ENCODE assay signal across 23 mouse cellular contexts in the genomic region with DNA sequence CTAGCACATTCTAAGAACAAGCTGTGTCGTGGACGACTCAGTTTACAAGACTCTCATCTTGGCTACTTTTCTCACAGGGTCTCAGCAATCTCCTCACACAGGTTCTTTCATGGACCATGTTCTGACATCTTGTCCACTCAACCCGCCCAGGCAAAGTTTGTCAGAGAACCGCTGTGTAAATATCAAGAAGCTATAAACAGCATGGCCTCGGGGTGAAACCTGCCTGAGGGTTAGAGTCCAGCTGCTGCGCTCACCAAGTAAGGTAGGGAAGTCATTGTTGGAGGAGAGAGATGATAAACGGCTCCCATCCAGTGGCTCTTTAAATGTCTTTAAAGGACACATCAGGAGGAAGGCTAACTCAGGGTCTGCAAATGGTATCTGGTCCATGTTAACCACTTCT.
DNase-seq lines count a peak whose midpoint lies in the region; ATAC-seq and TF ChIP-seq lines count a peak whose summit lies in the region.
"Had no signal": no experiment of that assay in that cellular context is flagged by ENCODE, and none has a peak within 500 bp of the region (broad histone marks: within the 10 kb centered on the region; RNA-seq: fewer than 3 reads in every experiment).

No protein-coding gene starts in this region.

- H3K27ac ChIP-seq in intestine, embryonic 15.5 days: no peak overlapping the region
- no peak overlapping the region for H3K27ac ChIP-seq in intestine, postnatal 0 days (ENCODE audit: low read depth, low read length)
- H3K27ac ChIP-seq: embryonic facial prominence, embryonic 13.5 days; forebrain, embryonic 13.5 days had no signal

- no peak overlapping the region for H3K9ac ChIP-seq in intestine, embryonic 15.5 days
- H3K9ac ChIP-seq in intestine, postnatal 0 days (ENCODE audit: low read depth, low read length): no peak overlapping the region
- H3K9ac ChIP-seq: embryonic facial prominence, embryonic 13.5 days; embryonic facial prominence, embryonic 15.5 days; forebrain, embryonic 13.5 days; forebrain, embryonic 15.5 days; forebrain, postnatal 0 days had no signal

- H3K4me1 ChIP-seq in intestine, embryonic 15.5 days (replicated peaks): peaks cover 12% of the 10 kb centered on the region
- peaks cover 4% of the 10 kb centered on the region; the same call in 1 of the 2 replicates for H3K4me1 ChIP-seq in intestine, postnatal 0 days (replicated peaks; ENCODE audit: control insufficient read depth, insufficient read depth, low read length)
- H3K4me1 ChIP-seq: embryonic facial prominence, embryonic 13.5 days had no signal

- peak; percentile 70 for DNase-seq in yolk sac, embryonic 10.5 days (ENCODE audit: low spot score)
- no peak for DNase-seq in Muller cell, postnatal 12 days (ENCODE audit: inconsistent ontology term)
- DNase-seq: adrenal gland, adult 2 months; adrenal gland, postnatal 10 days; adrenal gland, postnatal 25 days; B cell, adult 2 months; cerebellum, adult 11 months; cerebellum, adult 18-20 months; cerebellum, adult 8-10 months; cerebellum, adult 9-11 months; cerebellum, postnatal 14 days; cerebellum, postnatal 36 days; embryo, embryonic 11 days had no signal

- H3K9me3 ChIP-seq in intestine, embryonic 15.5 days: no peaks in the 10 kb centered on the region
- no peaks in the 10 kb centered on the region for H3K9me3 ChIP-seq in intestine, postnatal 0 days (ENCODE audit: control insufficient read depth)
- H3K9me3 ChIP-seq: embryonic facial prominence, embryonic 13.5 days; embryonic facial prominence, embryonic 15.5 days; forebrain, embryonic 13.5 days; forebrain, embryonic 15.5 days; G1E had no signal

- H3K36me3 ChIP-seq in intestine, embryonic 15.5 days: no peaks in the 10 kb centered on the region
- H3K36me3 ChIP-seq in intestine, postnatal 0 days (ENCODE audit: control insufficient read depth, insufficient read depth): no peaks in the 10 kb centered on the region
- H3K36me3 ChIP-seq: embryonic facial prominence, embryonic 13.5 days; embryonic facial prominence, embryonic 15.5 days; forebrain, embryonic 15.5 days; G1E had no signal

- H3K27me3 ChIP-seq in intestine, embryonic 15.5 days (replicated peaks): no peaks in the 10 kb centered on the region
- H3K27me3 ChIP-seq in intestine, postnatal 0 days (replicated peaks; ENCODE audit: control insufficient read depth, insufficient read depth, low read length): no peaks in the 10 kb centered on the region
- H3K27me3 ChIP-seq: embryonic facial prominence, embryonic 13.5 days; embryonic facial prominence, embryonic 15.5 days; forebrain, embryonic 13.5 days; forebrain, embryonic 15.5 days had no signal

- no peak overlapping the region for H3K4me2 ChIP-seq in intestine, embryonic 15.5 days (replicated peaks)
- no peak overlapping the region; the same call in 1 of the 2 replicates for H3K4me2 ChIP-seq in intestine, postnatal 0 days (replicated peaks; ENCODE audit: low read depth)
- H3K4me2 ChIP-seq: embryonic facial prominence, embryonic 15.5 days had no signal

- H3K4me3 ChIP-seq in intestine, embryonic 15.5 days (replicated peaks): no peak overlapping the region
- no peak overlapping the region for H3K4me3 ChIP-seq in intestine, postnatal 0 days (ENCODE audit: low read depth, low read length)
- H3K4me3 ChIP-seq: embryonic facial prominence, embryonic 13.5 days; embryonic facial prominence, embryonic 15.5 days; forebrain, embryonic 13.5 days; forebrain, embryonic 15.5 days had no signal

- 53% methylated on average over 7 of the region's 7 CpGs for WGBS in intestine, embryonic 15.5 days
- WGBS in intestine, postnatal 0 days: 44% methylated on average over 7 of the region's 7 CpGs

- peak; percentile 59 for ATAC-seq in intestine, embryonic 15.5 days
- peak; percentile 43; the same call in 1 of the 2 replicates for ATAC-seq in intestine, postnatal 0 days
- no peak for ATAC-seq in erythroblast, adult 5-6 weeks (replicated peaks; ENCODE audit: low FRiP score, poor library complexity, severe bottlenecking)
- ATAC-seq: CD4-positive, CD25-positive, alpha-beta regulatory T cell, adult 4 months had no signal

- no peak for TF ChIP-seq CTCF in intestine, postnatal 0 days (IDR thresholded peaks at IDR 0.05; ENCODE audit: low read depth)
